Mouse (Mus musculus): Measurements from ENCODE around the gene Acad11.

Gene Acad11

GRCm38 (mm10) chr9:104080038-104080437 lies 16.9 kb downstream of the Acad11 start:
- WGBS, result 81% methylated on average over 3 of the region's 3 CpGs

DNA sequence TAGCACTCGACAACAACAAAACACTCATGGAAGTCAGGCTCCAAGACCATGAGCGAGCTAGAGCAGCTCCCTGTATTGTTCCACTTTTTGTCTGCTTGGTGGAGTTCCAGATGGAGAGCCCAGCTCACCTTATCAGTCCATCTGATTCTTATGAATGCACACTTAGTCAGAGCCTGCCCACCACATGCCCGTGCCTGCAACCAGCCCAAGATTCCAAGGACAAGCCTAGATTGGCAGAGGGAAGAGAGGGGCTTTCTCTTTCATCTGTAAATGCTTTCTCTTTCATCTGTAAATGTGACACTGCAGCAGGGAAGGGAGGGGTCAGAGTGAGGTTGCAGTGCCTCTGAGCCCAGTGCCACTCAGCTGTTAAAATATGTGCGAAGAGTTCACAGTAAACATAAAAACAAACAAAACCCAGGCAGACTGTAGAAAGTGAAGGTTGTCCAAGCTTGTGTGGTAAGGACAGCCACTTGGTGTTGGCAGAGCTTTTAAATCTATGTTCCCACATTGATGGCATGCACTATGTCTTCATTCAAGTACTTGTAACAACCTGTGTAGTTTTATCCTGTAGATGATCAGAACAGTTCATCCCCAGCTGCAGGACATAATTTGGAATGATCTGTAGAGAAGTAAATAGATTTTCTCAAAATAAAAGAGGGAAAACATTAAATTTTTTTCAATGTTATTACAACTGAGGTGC lies 22.7 kb downstream of the Acad11 start:
- WGBS, result 75% methylated on average over 4 of the region's 4 CpGs

GRCm38 (mm10) chr9:104088555-104088954 lies 25.4 kb downstream of the Acad11 start:
- 45% methylated on average over 8 of the region's 8 CpGs for WGBS

GRCm38 (mm10) chr9:104092945-104093344 lies 29.8 kb downstream of the Acad11 start:
- WGBS, result 79% methylated on average over 5 of the region's 5 CpGs

DNA sequence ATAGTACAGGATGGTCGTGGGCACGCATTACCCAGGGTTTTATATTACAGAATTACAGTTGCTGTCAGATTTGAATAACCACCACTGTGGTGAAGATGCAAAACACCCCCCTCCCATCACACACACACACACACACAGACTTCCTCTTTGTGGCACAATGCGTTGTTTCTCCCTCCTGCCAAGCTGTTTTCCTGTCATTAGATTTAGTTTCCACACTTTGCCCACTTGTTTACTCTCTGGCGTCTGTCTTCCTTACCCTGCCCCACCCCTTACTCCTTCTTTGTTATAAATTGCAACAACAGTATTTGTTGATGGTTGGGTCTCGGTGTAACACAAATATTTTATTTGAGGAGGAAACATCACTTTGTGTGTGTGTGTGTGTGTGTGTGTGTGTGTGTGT lies 35.1 kb downstream of the Acad11 start:
- WGBS, result 72% methylated on average over 5 of the region's 5 CpGs

DNA sequence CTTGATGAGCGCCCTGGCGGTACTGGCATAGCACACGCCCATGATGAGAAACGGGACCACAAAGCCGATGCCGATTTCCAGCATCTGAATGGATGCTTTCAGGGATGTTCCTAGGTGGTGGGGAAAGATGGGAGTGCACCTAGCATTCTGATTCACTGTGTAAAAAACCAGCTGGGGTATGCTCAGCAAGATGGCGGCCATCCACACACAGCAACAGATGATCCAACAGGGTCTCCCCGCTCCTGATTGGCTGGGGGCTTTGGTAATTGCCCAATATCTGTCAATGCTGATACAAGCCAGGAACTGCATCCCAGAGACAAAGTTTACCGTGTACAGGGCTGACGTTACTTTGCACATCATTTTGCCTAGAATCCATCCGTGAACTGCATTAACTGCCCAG lies 35.9 kb downstream of the Acad11 start:
- WGBS, result 92% methylated on average over 11 of the region's 11 CpGs

- 60% methylated on average over 7 of the region's 7 CpGs for WGBS
Observed at GRCm38 (mm10) chr9:104100822-104101221, 37.6 kb downstream of the Acad11 start.

DNA sequence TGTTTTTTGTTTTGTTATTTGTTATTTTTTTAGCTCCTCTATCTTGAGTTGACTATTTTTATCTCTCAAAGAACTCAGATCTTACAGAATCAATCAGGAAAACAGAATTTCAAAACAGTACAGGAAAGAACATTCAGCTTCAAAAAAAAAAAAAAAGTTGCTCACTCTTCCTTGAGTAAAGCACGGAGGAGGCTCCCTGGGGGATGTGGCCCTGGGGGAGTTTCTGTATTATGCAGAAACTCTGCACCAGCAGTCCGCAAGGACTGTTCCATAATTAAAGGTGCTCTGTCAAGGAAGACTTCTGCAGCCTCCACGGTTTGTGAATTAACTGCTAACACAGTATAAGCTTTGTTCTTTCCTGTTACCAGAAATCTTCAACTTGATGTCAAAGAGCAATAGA lies 38.3 kb downstream of the Acad11 start:
- WGBS, result 34% methylated on average over 3 of the region's 3 CpGs

GRCm38 (mm10) chr9:104102301-104102700 lies 39.1 kb downstream of the Acad11 start:
- 50% methylated on average over 6 of the region's 6 CpGs for WGBS

DNA sequence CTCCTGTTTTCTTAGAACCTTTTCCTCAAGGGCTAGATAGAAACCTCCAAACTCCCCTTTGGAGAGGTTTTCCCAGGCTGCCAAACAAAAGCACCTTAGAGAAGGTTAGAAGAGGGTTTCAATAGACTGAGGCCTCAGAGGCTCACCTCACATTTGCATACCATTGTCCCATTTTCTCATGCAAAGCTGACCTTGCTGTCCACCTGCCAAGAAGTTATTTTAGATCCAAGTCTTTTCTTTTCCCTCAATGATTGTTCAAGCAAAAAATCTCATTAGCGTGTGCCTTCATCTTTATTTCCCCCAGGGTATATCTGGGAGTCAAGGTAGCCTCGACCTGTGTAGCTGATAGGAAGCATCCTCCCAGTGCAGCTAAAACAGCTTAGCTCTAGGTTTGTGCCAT lies 39.7 kb downstream of the Acad11 start:
- 75% methylated on average over 2 of the region's 2 CpGs for WGBS

DNA sequence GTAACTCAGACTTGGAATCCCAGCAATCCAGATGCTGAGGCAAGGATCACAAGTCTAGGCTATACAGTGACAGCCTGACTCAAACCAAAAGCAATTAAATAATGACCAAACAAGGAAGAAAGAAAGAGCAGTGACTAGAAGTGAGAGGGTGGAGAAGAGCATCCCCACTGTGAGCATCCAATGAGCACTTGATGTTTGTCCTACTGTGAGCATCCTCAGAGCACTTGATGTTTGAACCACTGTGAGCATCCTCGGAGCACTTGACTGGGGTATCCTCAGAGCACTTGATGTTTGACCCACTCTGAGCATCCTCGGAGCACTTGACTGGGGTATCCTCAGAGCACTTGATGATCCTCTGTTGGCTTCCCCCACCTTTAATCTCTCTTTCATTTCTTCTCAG lies 41.8 kb downstream of the Acad11 start:
- WGBS, result 90% methylated on average over 2 of the region's 2 CpGs

DNA sequence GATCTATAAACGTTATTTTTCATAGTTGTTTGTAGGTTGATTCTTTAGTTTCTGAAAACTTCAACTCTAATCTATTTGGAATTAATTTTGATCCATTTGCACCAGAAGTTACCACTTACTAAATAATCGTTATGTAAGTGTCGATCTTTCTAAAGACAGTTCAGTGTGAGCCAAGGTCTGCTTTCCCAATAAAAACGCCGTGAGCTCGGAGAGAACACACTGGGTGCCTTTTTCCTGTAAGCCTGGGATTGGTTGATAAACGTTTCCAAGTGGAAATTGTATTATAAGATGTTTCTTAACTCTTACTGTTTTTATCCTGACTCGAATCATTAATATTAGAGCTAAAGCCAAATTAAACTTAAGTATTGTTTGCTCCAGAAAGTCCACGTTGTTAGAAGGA lies 43.8 kb downstream of the Acad11 start:
- 78% methylated on average over 9 of the region's 9 CpGs for WGBS

DNA sequence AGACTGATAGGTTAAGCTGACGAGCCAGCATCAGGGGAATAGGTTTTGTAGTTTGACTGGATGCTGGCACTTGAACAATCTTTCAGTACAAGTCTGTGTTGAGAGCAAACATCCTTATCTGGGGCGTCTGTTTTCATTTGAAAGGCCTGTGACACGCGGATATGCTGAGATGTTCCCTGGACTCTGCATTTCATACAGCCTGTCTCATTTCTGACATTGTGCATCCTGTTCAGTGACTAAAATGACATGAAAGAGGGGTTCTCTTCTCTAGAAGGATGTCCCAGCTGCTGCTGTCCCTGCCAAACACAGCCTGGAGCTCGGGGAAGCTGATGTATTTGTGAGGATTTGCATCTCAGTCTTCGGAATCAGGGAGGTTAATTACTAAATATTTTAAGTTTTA lies 44.3 kb downstream of the Acad11 start:
- WGBS, result 76% methylated on average over 6 of the region's 6 CpGs

DNA sequence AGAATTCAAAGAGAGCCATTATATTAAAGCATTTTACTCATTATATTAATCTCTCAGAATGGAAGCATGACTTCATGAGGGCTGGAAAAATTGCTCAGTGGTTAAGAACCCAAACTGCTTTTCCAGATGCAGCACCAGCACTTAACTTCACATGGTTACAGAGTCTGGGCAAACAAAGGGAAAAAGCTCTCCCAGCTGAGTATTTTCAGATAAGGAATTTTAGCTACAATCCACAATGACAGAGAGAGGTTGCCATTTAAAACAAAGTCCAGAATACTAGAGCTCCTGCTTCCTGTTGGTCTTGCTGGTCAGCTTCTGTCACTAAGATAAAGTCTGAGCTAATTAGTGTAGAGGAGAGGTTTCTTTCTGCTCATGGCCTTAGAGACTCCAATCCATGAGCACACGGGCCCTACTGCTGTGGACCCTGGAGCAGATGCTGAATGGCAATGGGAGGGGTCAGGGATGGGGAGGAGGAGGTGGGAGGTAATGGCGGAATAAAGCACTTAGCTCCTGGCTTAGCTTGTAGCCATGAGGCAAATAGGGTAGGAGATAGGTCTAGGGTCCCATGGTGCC lies 45.5 kb downstream of the Acad11 start:
- 84% methylated on average over 2 of the region's 2 CpGs for WGBS

- WGBS, result 62% methylated on average over 5 of the region's 5 CpGs
Observed at GRCm38 (mm10) chr9:104109151-104109550, 46.0 kb downstream of the Acad11 start.

DNA sequence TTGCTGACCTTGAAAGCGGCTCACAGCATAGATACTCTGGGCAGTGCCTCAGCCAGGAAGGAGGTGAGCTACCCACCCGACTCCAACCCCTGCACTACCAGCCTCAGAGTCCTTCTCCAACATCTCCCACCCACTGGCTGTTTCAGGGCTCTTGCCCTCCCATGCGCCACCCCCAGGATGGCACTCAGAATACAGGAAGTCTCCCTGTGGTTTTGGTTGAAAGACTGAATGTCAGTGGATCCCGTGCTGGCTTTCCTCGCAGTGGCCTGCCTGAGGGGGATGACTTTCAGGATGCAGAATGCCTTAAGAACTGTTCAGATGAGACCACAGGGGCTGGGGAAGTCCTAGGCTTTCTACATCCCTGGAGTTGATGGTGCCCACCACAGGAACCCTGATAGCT lies 59.9 kb downstream of the Acad11 start:
- whole genome bisulfite sequencing, result 67% methylated on average over 5 of the region's 5 CpGs

GRCm38 (mm10) chr9:104123622-104124021 lies 60.4 kb downstream of the Acad11 start:
- 59% methylated on average over 5 of the region's 5 CpGs for WGBS

DNA sequence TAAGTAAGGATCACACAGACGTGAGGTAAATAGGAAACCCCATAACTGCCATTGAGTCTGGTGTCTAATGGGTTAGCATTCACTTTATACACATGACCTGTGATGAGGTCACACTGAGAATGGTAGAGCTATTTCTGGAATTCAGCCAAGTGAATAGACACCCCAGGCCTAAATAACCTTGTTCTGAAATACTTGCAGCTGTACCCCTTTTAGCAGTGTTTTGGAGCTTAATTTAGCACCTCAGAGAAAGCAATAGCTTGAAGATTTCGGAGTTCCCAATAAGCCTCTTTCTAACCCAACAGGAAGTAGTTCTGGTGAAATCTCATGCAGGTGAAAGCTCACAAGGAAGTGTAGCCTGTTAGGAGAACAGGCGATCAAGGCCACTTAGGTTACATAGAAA lies 63.7 kb downstream of the Acad11 start, which contains the start of gene Ackr4:
Gene Ackr4, minus strand, starts transcription at position 101 of the 400 bp plus-strand sequence.
- WGBS, result 69% methylated on average over 3 of the region's 3 CpGs

DNA sequence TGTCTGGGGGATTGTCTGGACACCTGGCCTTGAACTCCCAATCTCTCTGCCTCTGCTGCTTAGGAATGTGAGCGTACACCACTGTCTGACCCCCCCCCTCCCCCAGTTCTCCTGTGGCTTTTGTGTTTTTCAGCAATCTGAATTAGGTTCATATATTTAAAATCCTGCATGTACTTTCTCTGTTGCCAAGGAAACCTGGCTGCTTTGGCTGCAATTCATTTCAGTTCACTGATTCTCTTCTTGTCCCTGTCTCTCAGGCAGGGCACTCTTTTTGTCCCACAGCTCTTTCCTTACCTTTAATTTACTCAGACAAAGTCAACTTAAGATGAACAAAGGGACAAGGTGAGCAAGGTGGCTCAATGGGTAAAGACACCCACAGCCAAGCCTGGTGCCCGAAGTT lies 64.9 kb downstream of the Acad11 start:
- 33% methylated on average over 2 of the region's 2 CpGs for WGBS

DNA sequence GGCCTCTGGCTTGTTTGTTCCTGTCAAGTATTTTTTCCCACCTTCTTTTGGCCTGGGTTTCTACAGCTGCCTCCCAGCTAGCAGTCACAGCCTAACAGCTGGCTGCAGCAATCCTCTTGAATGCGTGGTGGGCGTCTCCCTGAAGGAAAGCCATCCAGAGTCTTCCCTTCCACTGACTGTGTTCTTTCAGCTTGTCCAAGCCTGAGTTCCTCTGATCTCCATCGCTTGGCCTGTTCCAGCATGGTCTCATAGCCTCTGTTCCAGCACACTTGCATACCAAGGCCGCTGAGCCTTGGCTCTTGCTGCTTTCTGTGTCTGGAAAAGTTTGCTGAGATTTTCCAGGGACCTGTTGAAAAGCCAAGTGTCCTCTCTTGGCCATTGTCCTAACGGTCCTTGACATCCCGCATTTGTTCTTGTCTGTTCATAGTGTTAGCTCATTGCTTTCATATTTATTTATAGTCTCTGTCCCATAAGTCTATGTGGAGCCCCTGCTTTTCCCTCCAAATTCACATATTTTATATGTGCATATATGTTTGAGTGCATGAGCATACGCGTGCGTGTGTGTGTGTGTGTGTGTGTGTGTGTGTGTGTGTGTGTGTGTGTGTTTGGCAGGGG lies 67.1 kb downstream of the Acad11 start:
- 83% methylated on average over 9 of the region's 9 CpGs for WGBS

- 73% methylated on average over 6 of the region's 6 CpGs for WGBS
Observed at GRCm38 (mm10) chr9:104140351-104140750, 77.2 kb downstream of the Acad11 start.

DNA sequence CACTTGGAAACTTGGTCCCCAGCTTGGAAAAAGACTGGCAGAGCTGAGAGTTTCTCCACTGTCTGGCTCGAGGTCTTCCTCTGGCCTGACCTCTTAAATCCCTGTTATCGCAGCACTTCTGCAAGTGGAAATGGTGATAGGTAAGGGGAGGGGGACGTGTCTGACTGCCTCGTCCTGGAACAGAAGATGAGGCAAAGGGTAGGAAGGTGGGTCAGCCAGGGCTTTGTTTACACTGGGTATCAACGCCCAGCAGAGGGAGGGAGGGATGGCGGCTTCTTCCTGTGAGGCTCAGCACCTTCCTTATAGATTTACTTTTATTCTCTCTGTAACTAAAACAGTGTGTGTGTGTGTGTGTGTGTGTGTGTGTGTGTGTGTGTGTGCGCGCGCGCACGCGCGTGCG lies 79.6 kb downstream of the Acad11 start:
- 92% methylated on average over 14 of the region's 14 CpGs for WGBS

- WGBS, result 87% methylated on average over 8 of the region's 8 CpGs
Observed at GRCm38 (mm10) chr9:104144314-104144996, 81.3 kb downstream of the Acad11 start.
